ENCODE assay signal across 8 mouse cellular contexts in the genomic region with DNA sequence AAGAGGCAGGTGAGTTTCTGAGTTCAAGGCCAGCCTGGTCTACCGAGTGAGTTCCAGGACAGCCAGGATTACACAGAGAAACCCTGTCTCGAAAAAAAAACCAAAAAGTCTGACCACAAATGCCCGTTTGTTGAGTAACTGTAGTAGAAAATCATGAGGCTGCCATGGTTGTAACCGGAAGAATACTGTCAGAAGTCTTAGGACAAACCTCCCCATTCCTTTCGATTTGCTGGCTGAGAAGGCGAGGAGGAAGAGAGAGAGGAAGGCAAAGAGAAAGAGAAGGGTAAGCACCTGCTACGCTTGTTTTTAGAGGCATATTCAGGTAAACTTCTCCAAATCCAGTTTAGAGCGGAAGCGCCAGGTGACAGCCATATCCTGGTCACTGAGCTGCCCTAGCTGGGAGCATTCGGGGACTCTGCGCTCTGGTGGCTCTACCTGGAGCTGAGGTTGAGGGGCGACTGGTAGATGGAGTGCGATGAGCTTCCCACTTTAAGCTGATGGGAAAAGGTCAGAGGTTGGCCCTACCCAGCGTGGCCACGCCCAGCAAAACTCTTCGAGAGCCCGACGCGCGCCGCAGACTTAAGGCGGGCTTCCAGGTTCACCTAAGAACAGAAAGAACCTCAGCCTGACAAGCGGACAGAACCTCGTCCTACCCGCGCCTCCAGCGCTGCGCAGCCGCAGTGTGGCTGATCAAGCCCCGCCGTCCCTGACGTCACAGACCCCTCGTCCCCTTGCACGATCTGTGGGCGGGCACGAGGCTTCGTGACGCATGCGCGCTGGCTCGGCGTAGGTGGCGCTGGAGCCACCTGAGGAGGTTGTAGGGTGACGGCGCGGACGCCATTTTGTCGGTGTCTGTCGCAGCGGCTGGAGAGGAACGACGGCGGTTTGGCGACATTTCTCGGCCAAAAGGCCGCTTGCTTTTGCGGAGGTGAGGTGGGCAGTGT. TPM values are rescaled to one million over a fixed set of nuclear protein-coding genes. Genes with fewer than 3 reads are reported as not detected.
DNase-seq lines count a peak whose midpoint lies in the region; ATAC-seq and TF ChIP-seq lines count a peak whose summit lies in the region.

A gene (minus strand): TSS at position 705 of the 944 bp plus-strand sequence.

- WGBS in hindbrain, embryonic 10.5 days: 10% methylated on average over 57 of the region's 57 CpGs
- WGBS in lung, postnatal 0 days: 7% methylated on average over 56 of the region's 57 CpGs

- H3K36me3 ChIP-seq in hindbrain, embryonic 10.5 days: peaks cover 12% of the 10 kb centered on the region
- H3K36me3 ChIP-seq in lung, postnatal 0 days (ENCODE audit: insufficient read depth, low read length): no peaks in the 10 kb centered on the region

- TF ChIP-seq EP300 in lung, postnatal 0 days (IDR thresholded peaks at IDR 0.05): no peak

- peak; percentile 60 for TF ChIP-seq CTCF in lung, postnatal 0 days (IDR thresholded peaks at IDR 0.05)

- peak within 1 kb of the TSS; percentile 93 for H3K4me3 ChIP-seq in hindbrain, embryonic 10.5 days
- peak within 1 kb of the TSS; percentile 97 for H3K4me3 ChIP-seq in lung, postnatal 0 days (ENCODE audit: low read depth, low read length)

- peaks cover 32% of the 10 kb centered on the region for H3K4me1 ChIP-seq in hindbrain, embryonic 10.5 days (replicated peaks)
- H3K4me1 ChIP-seq in lung, postnatal 0 days (ENCODE audit: insufficient read depth, low read depth, low read length): peaks cover 8% of the 10 kb centered on the region; the same call in 1 of the 2 replicates

- ATAC-seq in frontal cortex, adult (ENCODE audit: low TSS enrichment): peak; percentile 97
- ATAC-seq in lung, postnatal 0 days: peak; percentile 97

- H3K9me3 ChIP-seq in hindbrain, embryonic 10.5 days: no peaks in the 10 kb centered on the region
- no peaks in the 10 kb centered on the region for H3K9me3 ChIP-seq in lung, postnatal 0 days (ENCODE audit: low read length)

- no peaks in the 10 kb centered on the region for H3K27me3 ChIP-seq in hindbrain, embryonic 10.5 days (ENCODE audit: insufficient read depth, poor library complexity, severe bottlenecking)
- H3K27me3 ChIP-seq in lung, postnatal 0 days (replicated peaks; ENCODE audit: insufficient read depth, low read length): no peaks in the 10 kb centered on the region

- H3K27ac ChIP-seq in hindbrain, embryonic 10.5 days: peak within 1 kb of the TSS; percentile 99
- peak within 1 kb of the TSS; percentile 94 for H3K27ac ChIP-seq in lung, postnatal 0 days (ENCODE audit: low read length)

- peak within 1 kb of the TSS; percentile 96 for H3K9ac ChIP-seq in lung, postnatal 0 days (replicated peaks; ENCODE audit: low read depth)

- DNase-seq in MN1 (ENCODE audit: low spot score): peak; percentile 100
- peak; percentile 99 for DNase-seq in cerebellum, adult 9-10 months
- DNase-seq in hindbrain, embryonic 10.5 days (ENCODE audit: low spot score): peak; percentile 99
- DNase-seq in layer of hippocampus, adult 9-11 months: peak; percentile 98
- peak; percentile 99 for DNase-seq in lung, postnatal 0 days (ENCODE audit: low spot score)
- DNase-seq in ovary, postnatal 14 days (ENCODE audit: low spot score): peak; percentile 98
- peak; percentile 100 for DNase-seq in thymus, postnatal 14 days

- H3K4me2 ChIP-seq in lung, postnatal 0 days (replicated peaks; ENCODE audit: low read depth, low read length): peak within 1 kb of the TSS; percentile 84

RNA-seq across cellular contexts. Expression of the gene that starts here (rescaled TPM):
- polyA plus RNA-seq in hindbrain, embryonic 10.5 days (2016; fragmentation: Nextera tagmentation; extraction: Ambion mirVana): 0.65 TPM in 1 of 2 replicates, not detected in the other
- 0.71 and 0.72 TPM in 2 replicates for polyA plus RNA-seq in lung, postnatal 0 days (2015; fragmentation: Nextera tagmentation; extraction: Ambion mirVana)

Comparison
In these comparisons a context has a peak if more than half of its experiments do, and no peak if none do; other contexts are left out.
1. Peak in every context shown above with its lines: DNase-seq, ATAC-seq, H3K4me3 ChIP-seq and H3K27ac ChIP-seq.
2. Peak in DNase-seq, H3K4me3 ChIP-seq and H3K27ac ChIP-seq in hindbrain, embryonic 10.5 days; RNA of the gene not detected or under 1 TPM.
3. Peak in DNase-seq, ATAC-seq, H3K4me3 ChIP-seq, H3K27ac ChIP-seq, H3K9ac ChIP-seq and H3K4me2 ChIP-seq in lung, postnatal 0 days; RNA of the gene not detected or under 1 TPM.